Mouse (Mus musculus): ENCODE measurements around the gene Rab11fip4. TPM values are rescaled to one million over a fixed set of nuclear protein-coding genes. Genes with fewer than 3 reads are reported as not detected.

The Rab11fip4 gene
- polyA plus RNA-seq, 1 experiment: 12.2 TPM

DNA sequence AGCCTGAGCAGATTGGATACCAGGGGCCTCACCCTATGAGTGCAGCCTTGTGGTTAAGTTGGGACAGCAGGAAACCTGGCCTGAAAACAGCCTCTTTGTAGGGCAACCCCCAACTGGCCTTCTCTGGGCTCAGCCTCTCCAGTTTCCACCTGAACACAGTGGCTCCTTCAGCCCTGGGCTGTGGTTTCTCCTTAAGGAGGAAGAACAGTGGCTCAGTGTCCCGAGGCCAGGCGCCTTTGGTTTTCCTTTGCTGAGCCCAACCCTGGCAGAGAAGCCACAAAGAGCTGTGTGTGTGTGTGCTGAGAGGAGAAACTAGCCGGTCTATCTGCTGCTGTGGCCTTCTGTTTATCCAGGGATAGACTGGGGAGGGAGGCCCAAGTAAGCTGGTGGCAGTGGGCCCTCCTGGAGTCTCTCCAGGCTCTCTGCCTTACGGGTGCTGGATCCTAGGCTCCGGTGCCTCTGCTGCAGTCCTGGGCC is 59.4 kb downstream of the Rab11fip4 start:
- Histone ChIP-seq H3K4me1 (ENCODE audit: control insufficient read depth, insufficient read depth, insufficient read length) (peaks cover 6% of the 10 kb centered on the region; the same call in 1 of the 2 replicates), H3K36me3 (ENCODE audit: control insufficient read depth, insufficient read depth, low read length) (no peaks in the 10 kb centered on the region), H3K4me3 (ENCODE audit: extremely low read depth, insufficient read depth, insufficient read length) (no peak overlapping the region), H3K27me3 (ENCODE audit: control insufficient read depth, insufficient read depth, low read length) (no peaks in the 10 kb centered on the region), H3K27ac (ENCODE audit: insufficient read depth, low read length) (no peak overlapping the region)
- TF ChIP-seq POLR2A (IDR thresholded peaks at IDR 0.05; ENCODE audit: low read depth, low read length) (no peak), CTCF (IDR thresholded peaks at IDR 0.05; ENCODE audit: extremely low read depth, insufficient read depth, insufficient read length, insufficient replicate concordance) (no peak)
- 51% methylated on average over 5 of the region's 5 CpGs for WGBS
- no peak for DNase-seq (ENCODE audit: low read depth in 1 of 2, low spot score in 2 of 2)

DNA sequence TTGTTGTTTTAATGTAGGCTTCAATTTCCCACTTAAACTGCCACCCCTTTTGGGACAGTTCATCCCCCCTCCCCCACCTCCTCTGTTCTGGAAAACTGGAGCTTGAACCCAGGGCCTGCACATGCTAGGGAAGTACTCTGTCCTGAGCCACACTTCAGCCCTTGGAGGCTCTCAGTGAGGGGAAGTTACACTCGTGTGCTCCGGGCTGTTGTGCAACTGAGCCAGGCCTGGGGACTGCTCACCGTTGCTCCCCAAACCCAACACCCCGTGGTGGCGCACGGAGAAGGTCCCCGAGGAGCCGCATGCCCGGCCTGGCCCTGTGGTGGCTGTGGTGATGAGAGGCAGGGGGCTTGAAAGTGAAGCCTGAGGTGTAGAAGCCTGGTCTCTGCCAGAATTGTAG is 61.2 kb downstream of the Rab11fip4 start:
- DNase-seq (ENCODE audit: low read depth in 1 of 2, low spot score in 2 of 2): no peak
- Histone ChIP-seq H3K27me3 (ENCODE audit: control insufficient read depth, insufficient read depth, low read length) (no peaks in the 10 kb centered on the region), H3K4me3 (ENCODE audit: extremely low read depth, insufficient read depth, insufficient read length) (no peak overlapping the region), H3K27ac (ENCODE audit: insufficient read depth, low read length) (no peak overlapping the region), H3K4me1 (ENCODE audit: control insufficient read depth, insufficient read depth, insufficient read length) (peaks cover 6% of the 10 kb centered on the region; the same call in 1 of the 2 replicates), H3K36me3 (ENCODE audit: control insufficient read depth, insufficient read depth, low read length) (no peaks in the 10 kb centered on the region)
- 21% methylated on average over 9 of the region's 9 CpGs for WGBS
- TF ChIP-seq CTCF (IDR thresholded peaks at IDR 0.05; ENCODE audit: extremely low read depth, insufficient read depth, insufficient read length, insufficient replicate concordance) (no peak), POLR2A (IDR thresholded peaks at IDR 0.05; ENCODE audit: low read depth, low read length) (no peak)

DNA sequence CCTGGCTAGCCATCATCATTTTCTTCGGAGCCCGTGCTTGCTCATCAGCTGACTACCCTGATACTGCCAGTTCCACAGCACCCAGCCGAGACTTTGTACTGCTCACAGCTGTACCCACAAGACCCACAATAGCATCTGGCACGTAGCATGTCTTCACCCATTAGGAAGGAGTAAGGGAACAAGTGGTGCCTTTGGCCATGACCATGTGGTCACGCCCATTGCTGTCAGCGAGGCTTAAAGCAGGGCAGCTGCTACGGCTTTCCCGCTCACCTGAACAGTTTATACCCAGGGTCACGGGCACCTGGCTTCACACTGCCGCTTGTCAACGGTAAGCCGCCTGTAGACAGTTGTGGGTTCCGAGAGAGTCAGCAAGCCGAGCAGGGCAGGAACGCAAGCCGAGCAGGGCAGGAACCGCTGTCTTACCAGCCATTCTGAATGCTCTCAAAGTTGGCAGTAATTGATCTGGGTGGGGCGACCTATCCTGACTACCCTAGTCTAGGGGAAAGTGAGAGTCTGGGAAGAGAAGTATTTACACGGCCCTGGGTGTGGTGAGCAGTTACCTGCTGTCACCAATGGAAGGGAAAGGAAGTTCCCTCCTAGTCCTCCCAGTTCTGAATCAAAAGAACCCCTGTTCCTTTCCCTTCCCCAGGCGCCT is 62.0 kb downstream of the Rab11fip4 start:
- Histone ChIP-seq H3K27me3 (ENCODE audit: control insufficient read depth, insufficient read depth, low read length) (no peaks in the 10 kb centered on the region), H3K27ac (ENCODE audit: insufficient read depth, low read length) (peak overlapping the region; percentile 30; the same call in 1 of the 2 replicates), H3K4me3 (ENCODE audit: extremely low read depth, insufficient read depth, insufficient read length) (no peak overlapping the region), H3K4me1 (ENCODE audit: control insufficient read depth, insufficient read depth, insufficient read length) (peaks cover 7% of the 10 kb centered on the region; the same call in 1 of the 2 replicates), H3K36me3 (ENCODE audit: control insufficient read depth, insufficient read depth, low read length) (no peaks in the 10 kb centered on the region)
- WGBS: 22% methylated on average over 20 of the region's 20 CpGs
- DNase-seq (ENCODE audit: low read depth in 1 of 2, low spot score in 2 of 2): peak in 1 of 2 experiments; percentile 17
- TF ChIP-seq CTCF (IDR thresholded peaks at IDR 0.05; ENCODE audit: extremely low read depth, insufficient read depth, insufficient read length, insufficient replicate concordance) (no peak), POLR2A (IDR thresholded peaks at IDR 0.05; ENCODE audit: low read depth, low read length) (no peak)

DNA sequence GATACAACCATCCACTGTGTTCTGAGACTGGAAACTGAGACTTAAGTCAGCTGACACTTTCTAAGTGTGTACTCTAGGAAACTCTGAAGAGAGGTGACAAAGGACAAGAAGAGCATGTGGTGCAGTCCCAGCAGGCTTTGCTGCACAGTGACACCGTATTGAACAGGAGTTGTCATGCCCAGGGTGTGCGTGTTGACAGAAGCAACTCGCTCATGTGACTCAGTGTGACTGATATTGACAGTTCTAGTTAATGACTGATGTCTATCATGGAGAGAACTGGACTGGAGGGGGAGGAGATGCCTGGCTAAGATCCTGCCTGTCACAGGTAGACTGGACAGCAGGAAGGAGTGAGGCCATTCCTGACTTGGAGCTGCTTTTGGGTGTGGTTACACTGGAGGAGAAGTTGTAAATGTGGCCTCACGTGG is 63.4 kb downstream of the Rab11fip4 start:
- no peaks in the 10 kb centered on the region for H3K36me3 ChIP-seq (ENCODE audit: control insufficient read depth, insufficient read depth, low read length)
- TF ChIP-seq POLR2A (IDR thresholded peaks at IDR 0.05; ENCODE audit: low read depth, low read length) (no peak), CTCF (IDR thresholded peaks at IDR 0.05; ENCODE audit: extremely low read depth, insufficient read depth, insufficient read length, insufficient replicate concordance) (no peak)
- peaks cover 14% of the 10 kb centered on the region; the same call in 1 of the 2 replicates for H3K4me1 ChIP-seq (ENCODE audit: control insufficient read depth, insufficient read depth, insufficient read length)
- H3K27ac ChIP-seq (ENCODE audit: insufficient read depth, low read length): no peak overlapping the region
- DNase-seq (ENCODE audit: low read depth in 1 of 2, low spot score in 2 of 2): no peak
- no peaks in the 10 kb centered on the region for H3K27me3 ChIP-seq (ENCODE audit: control insufficient read depth, insufficient read depth, low read length)
- no peak overlapping the region for H3K4me3 ChIP-seq (ENCODE audit: extremely low read depth, insufficient read depth, insufficient read length)
- 80% methylated on average over 4 of the region's 4 CpGs for WGBS

DNA sequence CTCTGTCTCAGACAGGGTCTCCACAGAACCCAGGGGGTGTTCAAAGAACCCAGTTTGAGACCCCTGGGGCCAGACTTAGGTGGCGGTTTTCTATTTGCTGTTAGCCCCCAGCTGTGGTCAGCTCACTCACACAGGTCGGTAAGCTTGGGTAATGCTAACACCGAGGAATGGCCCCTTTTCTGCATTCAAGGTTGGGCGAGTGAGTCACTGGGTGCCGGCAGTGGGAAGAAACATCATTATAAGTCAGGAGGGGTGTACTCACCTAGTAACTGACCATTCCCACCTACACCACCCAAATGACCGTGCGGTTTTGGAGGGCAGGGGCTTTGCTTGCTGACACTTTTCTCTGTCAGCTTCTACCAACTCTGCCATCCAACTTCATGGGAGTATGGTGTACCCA is 64.6 kb downstream of the Rab11fip4 start:
- 91% methylated on average over 7 of the region's 7 CpGs for WGBS

DNA sequence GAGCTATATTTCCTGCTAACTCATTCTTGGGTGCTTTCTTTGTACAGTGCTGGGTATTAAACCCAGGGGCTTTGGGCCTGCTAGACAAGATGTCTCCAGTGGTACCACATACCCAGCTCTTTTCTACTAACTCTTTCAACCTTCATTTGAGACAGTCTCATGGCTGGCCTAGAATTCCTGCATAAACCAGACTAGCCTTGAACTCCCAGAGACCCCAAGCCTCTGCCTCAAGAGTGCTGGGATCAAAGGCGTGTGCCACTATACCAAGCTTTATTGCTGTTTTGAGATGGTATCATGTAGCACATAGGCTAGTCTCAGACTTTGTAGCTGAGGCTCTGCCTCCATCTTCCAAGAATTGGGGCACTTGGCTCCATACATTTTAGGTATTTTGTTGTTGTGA is 65.5 kb downstream of the Rab11fip4 start:
- TF ChIP-seq POLR2A (IDR thresholded peaks at IDR 0.05; ENCODE audit: low read depth, low read length) (no peak), CTCF (IDR thresholded peaks at IDR 0.05; ENCODE audit: extremely low read depth, insufficient read depth, insufficient read length, insufficient replicate concordance) (no peak)
- DNase-seq (ENCODE audit: low read depth in 1 of 2, low spot score in 2 of 2): no peak
- WGBS: 81% methylated on average over 1 of the region's 1 CpGs
- no peaks in the 10 kb centered on the region for H3K36me3 ChIP-seq (ENCODE audit: control insufficient read depth, insufficient read depth, low read length)
- H3K4me3 ChIP-seq (ENCODE audit: extremely low read depth, insufficient read depth, insufficient read length): no peak overlapping the region
- H3K27me3 ChIP-seq (ENCODE audit: control insufficient read depth, insufficient read depth, low read length): 0 out of 2 replicates have a peak, but pooled peaks cover 3% of the 10 kb centered on the region
- no peak overlapping the region for H3K27ac ChIP-seq (ENCODE audit: insufficient read depth, low read length)
- peaks cover 29% of the 10 kb centered on the region for H3K4me1 ChIP-seq (ENCODE audit: control insufficient read depth, insufficient read depth, insufficient read length)

More for the DNA sequence above, 64.6 kb downstream of the Rab11fip4 start:
- no peaks in the 10 kb centered on the region for H3K36me3 ChIP-seq (ENCODE audit: control insufficient read depth, insufficient read depth, low read length)
- H3K4me3 ChIP-seq (ENCODE audit: extremely low read depth, insufficient read depth, insufficient read length): no peak overlapping the region
- H3K4me1 ChIP-seq (ENCODE audit: control insufficient read depth, insufficient read depth, insufficient read length): peaks cover 20% of the 10 kb centered on the region
- no peak overlapping the region for H3K27ac ChIP-seq (ENCODE audit: insufficient read depth, low read length)
- 0 out of 2 replicates have a peak, but pooled peaks cover 1% of the 10 kb centered on the region for H3K27me3 ChIP-seq (ENCODE audit: control insufficient read depth, insufficient read depth, low read length)
- no peak for TF ChIP-seq CTCF (IDR thresholded peaks at IDR 0.05; ENCODE audit: extremely low read depth, insufficient read depth, insufficient read length, insufficient replicate concordance)
- no peak for TF ChIP-seq POLR2A (IDR thresholded peaks at IDR 0.05; ENCODE audit: low read depth, low read length)
- DNase-seq (ENCODE audit: low read depth in 1 of 2, low spot score in 2 of 2): no peak

DNA sequence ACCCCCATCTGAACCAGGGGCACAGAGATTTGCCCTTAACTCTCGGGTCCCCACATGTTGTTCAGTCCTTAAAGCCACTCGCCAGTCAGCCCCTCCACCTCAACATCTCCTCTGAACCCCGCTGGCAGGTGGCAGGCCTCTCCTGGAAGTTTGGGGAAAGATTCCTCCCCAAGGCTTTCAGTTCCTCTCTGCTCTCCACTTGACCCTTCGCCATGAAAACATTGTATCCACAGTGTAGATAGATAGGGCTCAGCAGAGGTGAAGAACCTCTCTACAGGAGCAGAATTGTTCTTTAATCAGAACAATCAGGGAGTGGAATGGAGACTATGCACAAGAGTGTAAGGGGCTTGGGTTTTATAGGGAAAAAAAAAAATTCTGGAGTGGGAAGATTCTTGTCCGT is 66.0 kb downstream of the Rab11fip4 start:
- H3K4me3 ChIP-seq (ENCODE audit: extremely low read depth, insufficient read depth, insufficient read length): no peak overlapping the region
- H3K36me3 ChIP-seq (ENCODE audit: control insufficient read depth, insufficient read depth, low read length): no peaks in the 10 kb centered on the region
- no peak overlapping the region for H3K27ac ChIP-seq (ENCODE audit: insufficient read depth, low read length)
- DNase-seq (ENCODE audit: low read depth in 1 of 2, low spot score in 2 of 2): no peak
- H3K27me3 ChIP-seq (ENCODE audit: control insufficient read depth, insufficient read depth, low read length): 0 out of 2 replicates have a peak, but pooled peaks cover 3% of the 10 kb centered on the region
- no peak for TF ChIP-seq POLR2A (IDR thresholded peaks at IDR 0.05; ENCODE audit: low read depth, low read length)
- no peak for TF ChIP-seq CTCF (IDR thresholded peaks at IDR 0.05; ENCODE audit: extremely low read depth, insufficient read depth, insufficient read length, insufficient replicate concordance)
- 77% methylated on average over 5 of the region's 5 CpGs for WGBS
- H3K4me1 ChIP-seq (ENCODE audit: control insufficient read depth, insufficient read depth, insufficient read length): peaks cover 30% of the 10 kb centered on the region
